Mouse (Mus musculus) liver, embryonic 16.5 days (tissue): Measurements from ENCODE around the gene Olfr1337. TPM values are rescaled to one million over a fixed set of nuclear protein-coding genes. Genes with fewer than 3 reads are reported as not detected.
"Not testable (repeated sequence)": the region's sequence is repeated elsewhere in the genome, so short reads cannot be mapped to it uniquely, and the experiment has no call there.

Experiments used
- ATAC-seq: fragments of 200-750 bp; cut with Nextera tagmentation; 2 replicates; pipeline ENCODE4 v1.8.0; 2017; ENCODE audit warnings: low read depth, mild to moderate bottlenecking, moderate number of reproducible peaks, moderate library complexity
- H3K27ac ChIP-seq: fragments of 300-500 bp; sonication (generic); 2 replicates; pipeline ENCODE4 v1.5.1; 2014; ENCODE audit warnings: mild to moderate bottlenecking, low read length
- H3K27me3 ChIP-seq: fragments of 300-500 bp; sonication (generic); 2 replicates; pipeline ENCODE4 v1.6.1; 2014; ENCODE audit warnings: low read depth, low read length, mixed read lengths; ENCODE audit not compliant: control insufficient read depth, insufficient read depth
- H3K36me3 ChIP-seq: fragments of 300-500 bp; sonication (generic); 2 replicates; pipeline ENCODE4 v1.6.1; 2014; ENCODE audit warnings: mild to moderate bottlenecking; ENCODE audit not compliant: control insufficient read depth, insufficient read depth
- H3K4me1 ChIP-seq: fragments of 300-500 bp; sonication (generic); 2 replicates; pipeline ENCODE4 v1.6.1; 2014; ENCODE audit warnings: low read depth, low read length, mixed read lengths; ENCODE audit not compliant: control insufficient read depth
- H3K4me2 ChIP-seq: fragments of 300-500 bp; sonication (generic); 2 replicates; pipeline ENCODE4 v1.6.1; 2014; ENCODE audit warnings: low read depth, low read length, mixed read lengths
- H3K4me3 ChIP-seq: fragments of 300-500 bp; sonication (generic); 2 replicates; pipeline ENCODE4 v1.5.1; 2014; ENCODE audit warnings: low read depth, mild to moderate bottlenecking, low read length
- H3K9ac ChIP-seq: fragments of 300-500 bp; sonication (generic); 2 replicates; pipeline ENCODE4 v1.6.1; 2014; ENCODE audit warnings: low read depth, low read length
- H3K9me3 ChIP-seq: fragments of 300-500 bp; sonication (generic); replicated peaks from 2 replicates; pipeline ENCODE4 v1.6.1; 2016; ENCODE audit warnings: low read length; ENCODE audit not compliant: control insufficient read depth
- WGBS: fragments of 180-500 bp; shearing (Covaris S2); extraction: QIAGEN DNeasy Blood & Tissue Kit; methylation state at CpG from one replicate; pipeline ENCODE4 v1.1.7; 2014; ENCODE audit not compliant: insufficient replicate concordance; 5-methylcytosine and 5-hydroxymethylcytosine counted together
- polyA plus RNA-seq: library from polyadenylated mRNA; unstranded; fragments of >200 nt; fragmentation: Nextera tagmentation; extraction: Ambion mirVana; gene quantifications from 2 replicates; pipeline ENCODE4 v1.2.1, GENCODE M21; 2015

Olfr1337 gene
- not detected in 2 replicates for polyA plus RNA-seq

- no peak for ATAC-seq
- H3K27me3 ChIP-seq, result no peaks in the 10 kb centered on the region
- 36% methylated on average over 2 of the region's 2 CpGs for WGBS
Observed at GRCm38 (mm10) chr4:118782486-118782885, at the start of gene Olfr1337. Gene Olfr1337, minus strand, starts transcription at chr4:118782586.

GRCm38 (mm10) chr4:118818921-118819320 lies 36.5 kb upstream of the Olfr1337 start:
- H3K4me2 ChIP-seq, result no peak overlapping the region
- ATAC-seq, result no peak
- WGBS, result 59% methylated on average over 1 of the region's 1 CpGs
- H3K4me1 ChIP-seq, result no peaks in the 10 kb centered on the region
- H3K4me3 ChIP-seq, result no peak overlapping the region
- no peaks in the 10 kb centered on the region for H3K36me3 ChIP-seq
- H3K27ac ChIP-seq, result no peak overlapping the region
- no peaks in the 10 kb centered on the region for H3K27me3 ChIP-seq
- no peaks in the 10 kb centered on the region for H3K9me3 ChIP-seq
- H3K9ac ChIP-seq, result no peak overlapping the region

More at GRCm38 (mm10) chr4:118782486-118782885, at the start of gene Olfr1337:
- no peaks in the 10 kb centered on the region for H3K36me3 ChIP-seq
- H3K27ac ChIP-seq, result no peak within 1 kb of the TSS
- no peaks in the 10 kb centered on the region for H3K9me3 ChIP-seq
- no peak within 1 kb of the TSS for H3K9ac ChIP-seq
- H3K4me2 ChIP-seq, result no peak within 1 kb of the TSS
- no peak within 1 kb of the TSS for H3K4me3 ChIP-seq
- H3K4me1 ChIP-seq, result no peaks in the 10 kb centered on the region

- no peak for ATAC-seq
- Histone ChIP-seq H3K4me1 (no peaks in the 10 kb centered on the region), H3K36me3 (no peaks in the 10 kb centered on the region), H3K27ac (no peak within 1 kb of the TSS), H3K4me2 (no peak within 1 kb of the TSS), H3K9me3 (no peaks in the 10 kb centered on the region), H3K27me3 (no peaks in the 10 kb centered on the region), H3K9ac (no peak within 1 kb of the TSS), H3K4me3 (no peak within 1 kb of the TSS)
- 69% methylated on average over 4 of the region's 4 CpGs for WGBS
Observed at GRCm38 (mm10) chr4:118809844-118810243, 27.5 kb upstream of the Olfr1337 start, which contains the start of gene Olfr1335. Gene Olfr1335, minus strand, starts transcription at chr4:118809944.

- not testable (repeated sequence) for H3K27me3 ChIP-seq, H3K4me3 ChIP-seq, H3K4me2 ChIP-seq, H3K27ac ChIP-seq, H3K9me3 ChIP-seq, H3K4me1 ChIP-seq, H3K9ac ChIP-seq, ATAC-seq, H3K36me3 ChIP-seq
Observed at GRCm38 (mm10) chr4:118792796-118793195, 10.4 kb upstream of the Olfr1337 start.

- no peak within 1 kb of the TSS for H3K27ac ChIP-seq
- no peaks in the 10 kb centered on the region for H3K4me1 ChIP-seq
- no peaks in the 10 kb centered on the region for H3K9me3 ChIP-seq
- 46% methylated on average over 1 of the region's 1 CpGs for WGBS
- H3K4me3 ChIP-seq, result no peak within 1 kb of the TSS
- H3K36me3 ChIP-seq, result no peaks in the 10 kb centered on the region
- no peaks in the 10 kb centered on the region for H3K27me3 ChIP-seq
- ATAC-seq, result no peak
- H3K4me2 ChIP-seq, result no peak within 1 kb of the TSS
- H3K9ac ChIP-seq, result no peak within 1 kb of the TSS
Observed at GRCm38 (mm10) chr4:118758637-118759036, 23.7 kb downstream of the Olfr1337 start, which contains the start of gene Olfr1338. Gene Olfr1338, minus strand, starts transcription at chr4:118758737.

GRCm38 (mm10) chr4:118741881-118742280 lies 40.5 kb downstream of the Olfr1337 start:
- H3K27me3 ChIP-seq, result peaks cover 7% of the 10 kb centered on the region
- H3K9me3 ChIP-seq, result no peaks in the 10 kb centered on the region
- no peak overlapping the region for H3K4me3 ChIP-seq
- no peaks in the 10 kb centered on the region for H3K36me3 ChIP-seq
- 15% methylated on average over 16 of the region's 16 CpGs for WGBS
- H3K27ac ChIP-seq, result no peak overlapping the region
- no peak for ATAC-seq
- no peak overlapping the region for H3K4me2 ChIP-seq
- no peaks in the 10 kb centered on the region for H3K4me1 ChIP-seq
- no peak overlapping the region for H3K9ac ChIP-seq

GRCm38 (mm10) chr4:118740988-118741698 lies 41.2 kb downstream of the Olfr1337 start:
- Histone ChIP-seq H3K9me3 (no peaks in the 10 kb centered on the region), H3K27me3 (peaks cover 7% of the 10 kb centered on the region), H3K9ac (no peak overlapping the region), H3K4me2 (no peak overlapping the region), H3K36me3 (no peaks in the 10 kb centered on the region), H3K27ac (no peak overlapping the region), H3K4me3 (no peak overlapping the region), H3K4me1 (no peaks in the 10 kb centered on the region)
- ATAC-seq, result no peak
- WGBS, result 9% methylated on average over 11 of the region's 11 CpGs

- Histone ChIP-seq H3K9ac (no peak overlapping the region), H3K27me3 (peaks cover 7% of the 10 kb centered on the region), H3K4me1 (no peaks in the 10 kb centered on the region), H3K27ac (no peak overlapping the region), H3K4me2 (no peak overlapping the region), H3K36me3 (no peaks in the 10 kb centered on the region), H3K4me3 (no peak overlapping the region), H3K9me3 (no peaks in the 10 kb centered on the region)
- 30% methylated on average over 3 of the region's 3 CpGs for WGBS
- no peak for ATAC-seq
Observed at GRCm38 (mm10) chr4:118739574-118739973, 42.8 kb downstream of the Olfr1337 start.

- H3K36me3 ChIP-seq, result no peaks in the 10 kb centered on the region
- H3K27me3 ChIP-seq, result no peaks in the 10 kb centered on the region
- H3K9me3 ChIP-seq, result no peaks in the 10 kb centered on the region
- H3K9ac ChIP-seq, result no peak within 1 kb of the TSS
- no peak for ATAC-seq
- no peaks in the 10 kb centered on the region for H3K4me1 ChIP-seq
- WGBS, result 86% methylated on average over 1 of the region's 1 CpGs
- no peak within 1 kb of the TSS for H3K4me2 ChIP-seq
- H3K27ac ChIP-seq, result no peak within 1 kb of the TSS
- H3K4me3 ChIP-seq, result no peak within 1 kb of the TSS
Observed at GRCm38 (mm10) chr4:118731875-118732274, 50.5 kb downstream of the Olfr1337 start, which contains the start of gene Olfr1339. Gene Olfr1339, plus strand, starts transcription at chr4:118732175.
